Mouse (Mus musculus) midbrain, embryonic 13.5 days (tissue): Measurements from ENCODE around the gene Upf2. TPM values are rescaled to one million over a fixed set of nuclear protein-coding genes. Genes with fewer than 3 reads are reported as not detected.

Source experiments
- ATAC-seq: fragments of 200-750 bp; cut with Nextera tagmentation; 2 replicates; pipeline ENCODE4 v1.8.0; 2017; ENCODE audit warnings: mild to moderate bottlenecking, moderate TSS enrichment, moderate library complexity
- H3K27ac ChIP-seq: fragments of 300-500 bp; sonication (generic); 2 replicates; pipeline ENCODE4 v1.5.1; 2015; ENCODE audit warnings: inconsistent platforms, mild to moderate bottlenecking, moderate library complexity
- H3K27me3 ChIP-seq: fragments of 300-500 bp; sonication (generic); 2 replicates; pipeline ENCODE4 v1.6.1; 2015; ENCODE audit warnings: mild to moderate bottlenecking, inconsistent platforms
- H3K36me3 ChIP-seq: fragments of 300-500 bp; sonication (generic); 2 replicates; pipeline ENCODE4 v1.6.1; 2015; ENCODE audit warnings: mild to moderate bottlenecking, inconsistent platforms
- H3K4me1 ChIP-seq: fragments of 300-500 bp; sonication (generic); replicated peaks from 2 replicates; pipeline ENCODE4 v1.6.1; 2015; ENCODE audit warnings: inconsistent platforms
- H3K4me2 ChIP-seq: fragments of 300-500 bp; sonication (generic); replicated peaks from 2 replicates; pipeline ENCODE4 v1.6.1; 2015; ENCODE audit warnings: moderate library complexity, mild to moderate bottlenecking, inconsistent platforms
- H3K4me3 ChIP-seq: fragments of 300-500 bp; sonication (generic); replicated peaks from 2 replicates; pipeline ENCODE4 v1.5.1; 2015; ENCODE audit warnings: mild to moderate bottlenecking, inconsistent platforms
- H3K9ac ChIP-seq: fragments of 300-500 bp; sonication (generic); replicated peaks from 2 replicates; pipeline ENCODE4 v1.6.1; 2015; ENCODE audit warnings: mild to moderate bottlenecking, inconsistent platforms
- H3K9me3 ChIP-seq: fragments of 300-500 bp; sonication (generic); 2 replicates; pipeline ENCODE4 v1.6.1; 2016; ENCODE audit warnings: mild to moderate bottlenecking, inconsistent platforms
- WGBS: fragments of 180-500 bp; shearing (Covaris S2); methylation state at CpG from one replicate; pipeline ENCODE4 v1.1.7; 2015; 5-methylcytosine and 5-hydroxymethylcytosine counted together
- polyA plus RNA-seq: library from polyadenylated mRNA; unstranded; fragments of >200 nt; fragmentation: Nextera tagmentation; extraction: Ambion mirVana; gene quantifications from 2 replicates; pipeline ENCODE4 v1.2.1, GENCODE M21; 2015

The Upf2 gene
- polyA plus RNA-seq, 1 experiment from 2014 or later = 10.4 TPM

GRCm38 (mm10) chr2:6046796-6047195 is 95.5 kb downstream of the Upf2 start:
- Histone ChIP-seq H3K4me2 (no peak overlapping the region), H3K27ac (no peak overlapping the region), H3K4me3 (no peak overlapping the region), H3K36me3 (peaks cover 42% of the 10 kb centered on the region), H3K27me3 (no peaks in the 10 kb centered on the region), H3K4me1 (no peaks in the 10 kb centered on the region), H3K9me3 (no peaks in the 10 kb centered on the region), H3K9ac (no peak overlapping the region)
- 78% methylated on average over 7 of the region's 7 CpGs for WGBS
- ATAC-seq = no peak

- Histone ChIP-seq H3K36me3 (peaks cover 50% of the 10 kb centered on the region), H3K4me1 (no peaks in the 10 kb centered on the region), H3K9me3 (no peaks in the 10 kb centered on the region), H3K9ac (no peak overlapping the region), H3K27ac (no peak overlapping the region), H3K4me3 (no peak overlapping the region), H3K27me3 (no peaks in the 10 kb centered on the region), H3K4me2 (no peak overlapping the region)
- no peak for ATAC-seq
- WGBS = 90% methylated on average over 4 of the region's 4 CpGs
Measured at GRCm38 (mm10) chr2:6048570-6048969, 97.3 kb downstream of the Upf2 start.

DNA sequence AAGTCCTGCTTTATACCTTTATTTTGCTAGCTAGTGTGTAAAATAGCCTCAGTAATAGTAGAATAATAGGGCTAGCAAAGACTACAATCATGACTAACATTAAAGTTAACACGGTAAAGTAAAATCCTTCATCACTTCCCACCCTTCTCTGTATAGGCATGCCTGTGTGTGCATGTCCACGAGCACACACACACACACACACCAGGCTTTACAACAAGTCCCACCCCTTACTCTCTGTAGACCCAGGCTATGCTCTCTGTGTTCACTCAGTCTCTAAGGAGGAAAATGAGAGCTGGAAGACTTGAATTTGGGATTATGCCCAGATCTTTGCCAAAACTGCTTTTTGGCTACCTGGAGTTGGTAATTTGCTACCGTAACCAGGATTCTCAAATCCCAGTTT is 97.7 kb downstream of the Upf2 start:
- no peak overlapping the region for H3K9ac ChIP-seq
- ATAC-seq = no peak
- no peak overlapping the region for H3K4me2 ChIP-seq
- no peaks in the 10 kb centered on the region for H3K27me3 ChIP-seq
- H3K36me3 ChIP-seq = peaks cover 45% of the 10 kb centered on the region
- no peak overlapping the region for H3K4me3 ChIP-seq
- H3K9me3 ChIP-seq = no peaks in the 10 kb centered on the region
- no peak overlapping the region for H3K27ac ChIP-seq
- no peaks in the 10 kb centered on the region for H3K4me1 ChIP-seq
- WGBS = 99% methylated on average over 3 of the region's 3 CpGs

DNA sequence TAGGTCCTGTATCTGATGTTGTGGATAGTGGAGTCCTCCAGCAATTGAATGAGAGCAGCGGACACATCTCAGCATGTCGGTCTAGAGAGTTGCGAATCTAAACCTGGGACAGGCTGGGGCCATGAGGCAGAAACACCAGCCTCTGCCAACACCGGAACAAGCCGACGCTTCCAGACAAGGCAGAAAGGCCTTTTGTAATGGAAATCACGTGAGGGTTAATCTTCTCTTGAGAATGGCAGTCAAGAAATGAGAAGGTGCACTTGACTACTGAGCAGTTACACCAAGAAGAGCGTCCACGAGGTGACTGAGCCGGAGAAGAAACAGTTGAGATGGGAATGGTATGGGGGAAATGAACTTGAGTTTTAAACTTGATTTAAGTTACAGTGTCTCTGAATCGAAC is 104.2 kb downstream of the Upf2 start:
- Histone ChIP-seq H3K4me2 (no peak overlapping the region), H3K27me3 (no peaks in the 10 kb centered on the region), H3K4me1 (no peaks in the 10 kb centered on the region), H3K4me3 (no peak overlapping the region), H3K9ac (no peak overlapping the region), H3K36me3 (peaks cover 52% of the 10 kb centered on the region), H3K9me3 (no peaks in the 10 kb centered on the region), H3K27ac (no peak overlapping the region)
- 51% methylated on average over 11 of the region's 11 CpGs for WGBS
- ATAC-seq = no peak

- H3K9ac ChIP-seq = no peak overlapping the region
- H3K4me3 ChIP-seq = no peak overlapping the region
- WGBS = 97% methylated on average over 3 of the region's 3 CpGs
- no peak overlapping the region for H3K27ac ChIP-seq
- no peak for ATAC-seq
- H3K9me3 ChIP-seq = no peaks in the 10 kb centered on the region
- H3K36me3 ChIP-seq = peaks cover 42% of the 10 kb centered on the region
- no peaks in the 10 kb centered on the region for H3K4me1 ChIP-seq
- H3K4me2 ChIP-seq = no peak overlapping the region
- H3K27me3 ChIP-seq = no peaks in the 10 kb centered on the region
Measured at GRCm38 (mm10) chr2:6056518-6056917, 105.2 kb downstream of the Upf2 start.

DNA sequence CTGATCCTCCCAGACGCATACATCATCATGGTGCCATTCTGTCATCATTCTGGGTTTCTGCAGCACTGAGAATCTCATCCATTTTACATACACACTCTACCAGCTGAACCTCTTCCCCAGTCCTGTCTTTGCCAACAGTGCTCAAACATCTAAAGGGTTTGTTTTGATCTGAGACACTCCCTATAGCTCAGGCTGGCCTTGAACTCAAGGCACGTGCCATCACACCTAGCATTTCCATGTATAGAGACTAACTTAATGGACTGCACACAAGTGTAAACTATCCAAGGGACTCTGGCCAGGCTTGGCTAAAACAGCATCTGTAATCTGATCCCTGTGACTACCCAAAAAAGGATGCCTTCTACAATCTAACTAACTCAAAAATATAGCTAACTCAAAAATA is 108.0 kb downstream of the Upf2 start:
- Histone ChIP-seq H3K4me2 (no peak overlapping the region), H3K9ac (no peak overlapping the region), H3K4me3 (no peak overlapping the region), H3K4me1 (no peaks in the 10 kb centered on the region), H3K27ac (no peak overlapping the region), H3K36me3 (peaks cover 28% of the 10 kb centered on the region), H3K9me3 (no peaks in the 10 kb centered on the region), H3K27me3 (no peaks in the 10 kb centered on the region)
- 93% methylated on average over 2 of the region's 2 CpGs for WGBS
- no peak for ATAC-seq

DNA sequence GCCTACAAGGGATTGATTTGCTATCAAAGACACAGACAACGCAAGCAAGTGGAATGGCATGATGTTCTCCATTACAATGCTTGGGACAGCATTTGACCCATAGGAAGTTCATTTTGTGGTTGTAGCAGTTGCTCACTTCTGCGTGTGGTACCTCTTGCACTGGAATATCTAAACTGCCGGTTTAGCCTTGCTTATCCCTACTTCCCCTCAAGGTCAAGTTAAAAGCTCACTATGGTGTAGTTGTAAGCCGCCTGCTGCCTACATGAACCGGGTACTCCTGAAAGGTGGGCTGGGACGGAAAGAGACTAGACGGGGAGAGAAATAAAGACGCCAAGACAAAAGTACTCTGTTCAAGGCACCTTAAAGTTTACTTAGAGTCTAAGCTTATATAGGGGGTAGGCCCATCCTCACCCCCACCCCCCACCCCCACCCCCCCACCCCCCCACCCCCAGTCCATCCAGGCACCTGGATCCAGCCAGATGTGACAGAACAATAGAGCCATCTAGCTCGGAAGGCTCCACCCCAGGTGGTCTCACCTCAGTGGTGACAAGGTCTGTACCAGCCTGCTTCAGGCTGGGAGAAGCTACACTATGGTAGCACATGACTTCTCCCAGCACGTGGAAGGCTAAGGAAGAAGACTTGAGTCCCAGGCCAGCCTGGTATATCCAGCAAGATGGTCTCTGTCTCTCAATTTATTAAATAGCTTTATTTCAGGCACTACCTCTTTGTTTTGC is 109.0 kb downstream of the Upf2 start:
- H3K9ac ChIP-seq = no peak overlapping the region
- no peak for ATAC-seq
- no peaks in the 10 kb centered on the region for H3K9me3 ChIP-seq
- H3K27ac ChIP-seq = no peak overlapping the region
- H3K4me1 ChIP-seq = no peaks in the 10 kb centered on the region
- H3K4me3 ChIP-seq = no peak overlapping the region
- WGBS = 74% methylated on average over 10 of the region's 10 CpGs
- no peak overlapping the region for H3K4me2 ChIP-seq
- H3K27me3 ChIP-seq = no peaks in the 10 kb centered on the region
- peaks cover 19% of the 10 kb centered on the region for H3K36me3 ChIP-seq

GRCm38 (mm10) chr2:6067341-6067740 is 116.1 kb downstream of the Upf2 start:
- no peak overlapping the region for H3K4me3 ChIP-seq
- H3K27me3 ChIP-seq = no peaks in the 10 kb centered on the region
- no peaks in the 10 kb centered on the region for H3K36me3 ChIP-seq
- H3K9ac ChIP-seq = no peak overlapping the region
- ATAC-seq = no peak
- H3K27ac ChIP-seq = no peak overlapping the region
- no peak overlapping the region for H3K4me2 ChIP-seq
- WGBS = 88% methylated on average over 6 of the region's 6 CpGs
- no peaks in the 10 kb centered on the region for H3K9me3 ChIP-seq
- 0 out of 2 replicates have a peak, but pooled peaks cover 5% of the 10 kb centered on the region for H3K4me1 ChIP-seq

GRCm38 (mm10) chr2:6070925-6071324 is 119.7 kb downstream of the Upf2 start:
- ATAC-seq = no peak
- no peak overlapping the region for H3K27ac ChIP-seq
- no peak overlapping the region for H3K4me2 ChIP-seq
- 45% methylated on average over 11 of the region's 11 CpGs for WGBS
- H3K4me3 ChIP-seq = no peak overlapping the region
- no peaks in the 10 kb centered on the region for H3K27me3 ChIP-seq
- H3K9ac ChIP-seq = no peak overlapping the region
- no peaks in the 10 kb centered on the region for H3K9me3 ChIP-seq
- H3K4me1 ChIP-seq = 0 out of 2 replicates have a peak, but pooled peaks cover 8% of the 10 kb centered on the region
- H3K36me3 ChIP-seq = no peaks in the 10 kb centered on the region

DNA sequence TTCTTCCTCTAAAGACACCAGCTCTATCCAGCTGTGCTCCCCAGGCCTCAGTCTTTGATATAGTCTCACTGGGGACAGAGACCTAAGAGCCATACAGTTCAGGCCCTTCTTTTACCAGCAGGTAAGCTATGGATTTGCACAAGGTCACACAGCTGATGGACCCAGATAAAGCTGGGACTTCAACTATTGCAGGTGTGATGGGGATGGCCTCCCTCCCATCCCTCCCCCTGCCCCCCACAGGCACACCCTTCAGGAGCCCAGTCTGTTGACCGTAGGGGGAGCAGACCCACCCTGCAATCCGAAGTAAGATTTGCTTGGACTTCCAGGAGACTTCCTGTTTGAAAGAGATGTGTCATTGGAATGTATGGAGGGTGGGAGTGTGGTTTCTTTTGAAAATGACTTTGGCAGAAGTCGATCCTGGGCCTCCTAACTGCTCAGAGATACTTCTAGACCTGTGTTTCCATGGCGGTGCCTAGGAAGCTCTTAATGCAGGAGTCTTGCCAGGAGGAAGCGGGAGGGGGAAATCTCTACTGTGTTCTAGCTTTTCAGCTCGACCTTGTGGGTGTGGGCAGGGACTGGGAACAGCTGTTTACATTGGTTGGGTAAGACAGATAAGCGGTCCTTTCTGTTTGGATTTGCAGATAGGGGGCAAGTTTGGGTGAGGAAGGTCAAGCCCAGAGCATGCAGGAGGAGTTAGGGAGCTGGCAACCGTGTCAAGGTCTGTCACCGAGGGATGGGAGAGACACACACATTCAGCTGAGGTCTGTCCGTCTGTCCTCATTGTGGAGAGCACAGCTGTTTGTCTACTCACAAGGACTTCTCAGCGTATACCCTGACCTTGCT is 120.5 kb downstream of the Upf2 start:
- Histone ChIP-seq H3K4me1 (0 out of 2 replicates have a peak, but pooled peaks cover 8% of the 10 kb centered on the region), H3K4me3 (no peak overlapping the region), H3K27me3 (no peaks in the 10 kb centered on the region), H3K4me2 (no peak overlapping the region), H3K9me3 (no peaks in the 10 kb centered on the region), H3K9ac (no peak overlapping the region), H3K36me3 (no peaks in the 10 kb centered on the region), H3K27ac (no peak overlapping the region)
- no peak for ATAC-seq
- WGBS = 64% methylated on average over 11 of the region's 11 CpGs

DNA sequence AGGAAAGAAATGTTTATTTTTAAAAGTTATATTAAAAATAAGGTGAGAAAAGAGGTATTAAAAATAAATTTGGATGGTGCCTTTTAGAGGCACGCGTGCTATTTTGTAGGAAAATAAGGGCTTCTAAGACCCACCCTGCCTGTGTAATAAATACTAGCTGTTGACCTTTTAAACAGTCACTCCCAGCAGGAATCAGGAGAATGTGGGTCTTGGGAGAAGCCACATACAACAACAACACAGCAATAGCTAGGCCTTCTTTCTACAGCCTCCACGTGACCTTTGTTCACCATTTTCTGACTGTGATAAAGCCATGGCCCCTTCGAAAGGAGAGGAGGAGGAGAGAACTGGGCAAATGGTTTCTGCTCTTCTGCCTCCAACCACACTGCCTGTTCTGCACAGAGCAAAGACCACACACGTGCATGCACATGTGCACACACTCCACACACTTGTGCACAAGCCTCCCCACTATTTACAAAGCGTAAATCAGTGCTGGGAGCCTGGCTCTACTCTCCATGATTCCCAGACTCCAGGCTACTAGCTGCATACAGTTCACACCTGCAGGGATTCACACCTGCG is 121.5 kb downstream of the Upf2 start:
- H3K27me3 ChIP-seq = no peaks in the 10 kb centered on the region
- no peak for ATAC-seq
- no peaks in the 10 kb centered on the region for H3K9me3 ChIP-seq
- no peak overlapping the region for H3K4me2 ChIP-seq
- H3K36me3 ChIP-seq = no peaks in the 10 kb centered on the region
- H3K4me1 ChIP-seq = 0 out of 2 replicates have a peak, but pooled peaks cover 8% of the 10 kb centered on the region
- no peak overlapping the region for H3K4me3 ChIP-seq
- no peak overlapping the region for H3K9ac ChIP-seq
- H3K27ac ChIP-seq = no peak overlapping the region
- WGBS = 89% methylated on average over 7 of the region's 7 CpGs

DNA sequence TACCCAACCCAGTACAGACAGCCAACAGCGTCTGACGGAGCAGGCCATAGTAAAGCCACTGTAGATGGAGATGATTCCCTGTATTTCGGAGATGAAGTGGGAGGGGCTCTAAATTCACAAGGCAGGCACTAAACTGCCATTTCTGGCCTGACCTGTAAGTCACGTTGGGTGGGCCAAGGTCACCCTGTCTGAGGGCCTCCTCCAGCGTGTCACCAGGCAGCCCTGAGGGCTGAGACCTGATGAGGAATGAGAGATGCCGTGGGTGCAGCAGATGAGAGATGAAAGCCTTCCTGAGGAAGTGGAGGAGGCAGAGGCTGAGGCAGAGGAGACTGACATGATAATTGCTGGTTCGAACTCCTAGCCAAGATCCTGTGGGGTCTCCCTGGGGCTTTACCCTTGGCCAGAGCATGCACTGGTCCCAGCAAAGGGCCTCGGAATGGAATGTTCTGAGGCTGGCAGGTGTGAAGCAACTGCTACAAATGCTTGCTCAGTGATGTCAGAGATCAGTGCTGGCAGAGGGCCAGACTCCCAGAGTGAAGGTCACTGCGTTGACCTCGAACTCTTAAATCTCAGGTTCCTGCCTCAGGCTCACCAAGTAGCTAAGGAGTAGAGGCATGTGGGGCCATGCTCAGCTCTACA is 123.7 kb downstream of the Upf2 start:
- H3K27ac ChIP-seq = no peak overlapping the region
- no peaks in the 10 kb centered on the region for H3K36me3 ChIP-seq
- H3K27me3 ChIP-seq = no peaks in the 10 kb centered on the region
- H3K4me1 ChIP-seq = 0 out of 2 replicates have a peak, but pooled peaks cover 8% of the 10 kb centered on the region
- WGBS = 81% methylated on average over 10 of the region's 10 CpGs
- no peak overlapping the region for H3K9ac ChIP-seq
- no peak overlapping the region for H3K4me2 ChIP-seq
- H3K4me3 ChIP-seq = no peak overlapping the region
- no peaks in the 10 kb centered on the region for H3K9me3 ChIP-seq
- no peak for ATAC-seq
